Mouse (Mus musculus): ENCODE data around the gene Kdelr1.

- TF ChIP-seq CTCF (IDR thresholded peaks at IDR 0.05 in 2 of 3, conservative IDR thresholded peaks at IDR 0.05 in 1 of 3; ENCODE audit: control insufficient read depth in 1 of 3, insufficient read depth in 1 of 3, low read depth in 2 of 3, low read length in 3 of 3, poor library complexity in 1 of 3, severe bottlenecking in 1 of 3): peak in 2 of 3 experiments; percentile 22 to 34; a peak in 1 of 6 replicates
- TF ChIP-seq EP300 (IDR thresholded peaks at IDR 0.05; ENCODE audit: low read depth in 1 of 2, low read length in 2 of 2): no peak
- TF ChIP-seq POLR2A (IDR thresholded peaks at IDR 0.05; ENCODE audit: control insufficient read depth in 1 of 2, insufficient read depth in 1 of 2, low read depth in 1 of 2, low read length in 2 of 2, poor library complexity in 1 of 2): no peak
- no peak for TF ChIP-seq ZNF384 (IDR thresholded peaks at IDR 0.05; ENCODE audit: low read depth, low read length)
- no peak for TF ChIP-seq MAX (IDR thresholded peaks at IDR 0.05; ENCODE audit: low read length)
- no peak for TF ChIP-seq ZC3H11A (IDR thresholded peaks at IDR 0.05; ENCODE audit: low read depth, low read length)
- no peak for TF ChIP-seq MAZ (IDR thresholded peaks at IDR 0.05; ENCODE audit: low read depth, low read length)
- TF ChIP-seq USF1 (IDR thresholded peaks at IDR 0.05; ENCODE audit: low read depth, low read length): no peak
- TF ChIP-seq UBTF (IDR thresholded peaks at IDR 0.05; ENCODE audit: borderline replicate concordance, insufficient read depth, low read depth, low read length): no peak
- TF ChIP-seq CHD2 (IDR thresholded peaks at IDR 0.05; ENCODE audit: low read length): no peak
- no peak for TF ChIP-seq GABPA (IDR thresholded peaks at IDR 0.05; ENCODE audit: low read depth, low read length)
- no peak for TF ChIP-seq MAFK (IDR thresholded peaks at IDR 0.05; ENCODE audit: borderline replicate concordance, low read depth, low read length)
- TF ChIP-seq NRF1 (IDR thresholded peaks at IDR 0.05; ENCODE audit: insufficient read depth, low read depth, low read length, poor library complexity, severe bottlenecking): no peak
Measured at GRCm38 (mm10) chr7:45929688-45930087, 57.1 kb downstream of the Kdelr1 start.

Data from MEL (cell line).